Mouse (Mus musculus): Measurements from ENCODE around the gene Atp6v1a.

Gene Atp6v1a

GRCm38 (mm10) chr16:44139536-44140185 is at the start of gene Atp6v1a, which contains the start of gene Naa50:
Gene Atp6v1a (minus strand): TSS chr16:44139705.
Gene Naa50 (plus strand): TSS chr16:44139830.
- DNase-seq (ENCODE audit: low spot score in 2 of 2), result peak; percentile 88 to 95

DNA sequence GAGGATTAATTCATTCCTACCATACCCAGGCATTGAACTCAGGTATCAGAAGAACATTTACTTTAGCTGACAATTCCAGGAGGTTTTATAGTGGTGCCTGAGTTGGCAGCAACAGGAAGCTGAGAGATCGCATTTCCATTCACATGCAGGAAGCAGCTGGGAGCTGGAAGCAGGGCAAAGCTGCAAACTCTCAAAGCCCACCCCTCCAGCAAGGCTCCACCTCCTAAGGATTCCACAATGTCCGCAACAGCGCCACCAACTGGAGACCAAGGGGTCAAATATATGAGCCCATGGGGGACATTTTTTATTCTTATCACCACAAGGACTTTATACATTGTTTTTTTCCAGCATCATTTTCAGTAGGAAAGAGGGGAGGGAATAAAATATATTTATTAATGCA is 49.3 kb upstream of the Atp6v1a start:
- no peak for DNase-seq (ENCODE audit: low spot score in 2 of 2)

DNA sequence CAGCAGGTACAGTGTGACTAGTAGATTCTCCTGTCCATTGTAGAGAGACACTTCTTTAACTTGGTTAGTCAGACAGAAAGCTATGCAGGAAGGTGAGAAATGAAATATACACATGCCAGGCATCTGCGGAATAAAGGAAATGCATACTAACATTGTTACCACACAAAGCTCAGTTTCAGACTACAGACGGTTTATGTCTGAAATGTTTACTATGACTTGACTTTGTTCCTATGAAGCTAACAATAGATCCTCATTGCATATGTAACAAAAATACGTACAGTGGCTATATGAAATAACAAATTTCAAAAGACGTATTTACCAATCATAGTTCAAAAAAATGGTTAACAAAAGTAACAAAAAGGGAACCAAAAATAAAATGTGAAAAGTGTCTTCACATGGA is 47.7 kb upstream of the Atp6v1a start:
- no peak for DNase-seq (ENCODE audit: low spot score in 2 of 2)

DNA sequence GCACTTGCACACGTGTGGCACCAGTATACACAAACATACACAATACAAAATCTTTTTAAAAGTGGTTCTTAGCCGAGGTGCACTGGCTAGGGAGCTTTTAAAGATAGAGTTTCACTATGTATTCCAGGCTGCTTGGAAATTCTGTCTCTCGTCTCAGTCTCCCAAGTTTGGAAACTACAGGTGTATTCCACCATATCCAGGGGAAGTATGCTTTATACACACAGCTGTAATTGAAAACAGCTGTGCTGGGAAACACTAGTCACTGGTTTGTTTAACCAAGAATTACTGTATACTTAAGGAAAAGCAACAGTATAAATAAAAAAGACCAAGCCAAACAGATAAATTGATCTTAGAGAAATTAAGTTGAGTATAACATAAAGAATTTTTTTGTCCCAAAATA is 45.3 kb upstream of the Atp6v1a start:
- no peak for DNase-seq (ENCODE audit: low spot score in 2 of 2)

- no peak for DNase-seq (ENCODE audit: low spot score in 2 of 2)
Measured at GRCm38 (mm10) chr16:44182597-44182996, 43.1 kb upstream of the Atp6v1a start.

DNA sequence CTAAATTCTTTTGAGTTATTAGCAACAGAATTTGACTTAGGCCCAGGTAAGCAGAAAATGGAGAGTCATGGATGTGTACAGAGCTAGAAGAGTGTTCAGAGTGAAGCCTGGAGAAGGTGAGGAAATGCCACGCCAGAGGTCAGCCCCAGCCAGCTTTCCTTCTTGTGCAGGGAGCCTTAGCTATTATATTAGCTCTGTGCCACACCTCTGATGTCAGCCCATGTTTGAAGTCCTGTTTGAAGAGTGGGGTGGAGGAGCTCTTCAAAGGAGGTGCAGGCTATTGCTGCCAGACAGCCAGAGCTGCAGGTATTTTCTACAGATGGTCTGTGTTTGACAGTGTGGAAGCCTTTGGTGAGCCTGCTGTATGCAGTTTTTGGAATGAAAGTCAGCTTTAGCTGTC is 39.0 kb upstream of the Atp6v1a start:
- DNase-seq (ENCODE audit: low spot score in 2 of 2), result no peak

DNA sequence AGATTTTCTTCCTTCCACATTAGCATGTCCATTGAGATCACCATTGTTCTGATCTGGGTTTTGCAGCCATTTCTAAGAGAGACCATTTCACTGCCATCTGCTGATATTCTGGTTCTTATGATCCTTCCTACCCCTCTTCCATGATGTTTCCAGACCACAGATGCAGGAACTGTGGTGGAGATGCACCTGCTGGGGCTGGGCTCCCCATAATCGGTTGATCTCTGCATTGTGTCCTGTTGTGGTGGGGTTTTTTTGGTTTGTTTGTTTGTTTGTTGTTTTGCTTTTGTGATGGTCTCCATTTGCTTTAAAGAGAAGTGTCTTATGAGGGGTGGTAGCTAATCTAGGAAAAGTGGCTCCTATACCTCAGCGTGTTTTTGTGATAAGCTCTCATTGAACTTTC is 37.0 kb upstream of the Atp6v1a start:
- no peak for DNase-seq (ENCODE audit: low spot score in 2 of 2)

DNA sequence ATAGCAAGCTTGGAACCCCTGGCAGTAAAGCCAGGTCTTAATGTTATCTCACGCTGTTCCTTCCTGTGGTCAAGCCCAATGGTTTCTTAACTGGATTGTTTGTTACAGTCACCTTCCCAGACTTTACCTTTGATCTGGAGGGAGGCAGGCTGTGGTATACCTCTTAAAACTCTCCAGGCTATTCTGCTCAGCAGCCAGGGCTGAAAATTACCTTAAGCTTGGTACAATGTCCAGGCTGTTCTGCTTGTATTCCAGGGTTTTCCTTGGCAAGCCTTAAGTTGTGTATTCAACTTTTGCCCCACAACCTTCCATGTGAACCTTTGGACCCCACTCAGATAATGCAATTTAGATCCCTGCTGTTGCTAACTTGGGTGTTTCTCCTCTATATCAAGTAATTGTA is 35.5 kb upstream of the Atp6v1a start:
- no peak for DNase-seq (ENCODE audit: low spot score in 2 of 2)

DNA sequence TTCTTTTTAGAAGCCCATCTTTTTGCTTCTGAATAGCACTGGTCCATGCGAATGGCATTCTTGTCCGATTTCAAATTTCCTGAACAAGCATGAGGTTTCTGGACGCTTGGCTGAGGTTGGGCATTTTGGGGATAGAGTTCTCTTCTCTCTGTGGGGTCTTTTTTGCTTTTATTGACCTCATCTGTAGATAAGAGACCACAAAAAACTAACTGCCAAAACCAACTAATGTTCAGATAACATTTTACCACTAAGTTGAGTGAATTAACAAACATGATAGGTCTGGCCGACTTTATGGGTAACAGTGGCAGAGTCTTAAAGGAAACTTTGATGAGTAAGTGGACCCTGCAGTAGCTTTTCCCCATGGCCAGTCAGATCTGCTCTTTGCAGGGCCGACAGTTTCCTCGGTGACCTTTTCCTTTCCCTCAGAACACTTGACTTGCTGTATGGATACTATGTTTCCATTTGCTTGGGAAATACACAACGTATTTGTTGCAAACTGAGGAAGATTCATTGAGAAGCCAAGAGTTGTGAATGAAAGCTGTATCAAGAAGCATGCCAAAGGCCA is 34.5 kb upstream of the Atp6v1a start:
- no peak for DNase-seq (ENCODE audit: low spot score in 2 of 2)

DNA sequence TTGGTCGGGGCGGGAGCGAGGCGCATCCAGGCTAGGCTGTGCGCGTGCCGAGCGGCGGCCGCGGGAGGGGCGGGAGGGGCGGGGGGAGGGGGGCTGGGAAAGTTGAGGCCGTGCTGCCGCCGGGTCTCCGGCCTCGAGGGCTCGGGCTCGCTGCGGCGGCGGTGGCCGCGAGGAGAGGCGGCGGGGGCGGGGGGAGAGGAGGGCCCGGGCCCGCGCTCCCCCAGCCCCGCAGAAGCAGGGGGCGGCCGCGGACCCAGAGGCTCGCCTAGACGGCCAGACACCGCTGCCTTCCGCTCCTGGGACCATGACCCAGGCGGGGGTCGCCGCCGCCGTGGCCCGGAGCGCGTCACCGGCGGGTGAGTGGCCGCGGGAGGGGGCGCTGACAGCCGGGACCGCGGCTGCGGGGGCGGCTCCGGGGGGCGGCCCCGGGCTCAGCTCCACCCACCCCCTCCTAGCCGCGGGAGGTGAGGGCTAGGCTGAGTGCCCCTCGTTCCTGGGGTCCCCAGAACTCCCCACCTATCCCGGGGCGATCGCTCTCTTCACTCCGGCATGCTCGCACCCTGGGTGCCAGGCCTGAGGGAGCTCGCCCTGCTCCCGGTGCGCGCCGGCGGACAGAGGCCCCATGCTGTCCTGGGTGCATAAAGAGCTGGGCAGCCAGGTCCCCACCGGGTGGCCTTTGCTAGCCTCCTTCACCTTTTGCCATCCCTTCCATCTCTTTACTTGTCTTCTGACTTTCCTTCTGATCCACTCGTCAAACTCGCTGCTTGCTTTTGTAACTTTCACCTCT is 33.8 kb upstream of the Atp6v1a start, which contains the start of gene Usf3:
Gene Usf3 (plus strand): TSS at position 92 of the 787 bp plus-strand sequence.
- DNase-seq (ENCODE audit: low spot score in 2 of 2), result peak; percentile 68 to 71

- peak; percentile 90 to 97 for DNase-seq (ENCODE audit: low spot score in 2 of 2)
Measured at GRCm38 (mm10) chr16:44172297-44173154, 33.0 kb upstream of the Atp6v1a start.

DNA sequence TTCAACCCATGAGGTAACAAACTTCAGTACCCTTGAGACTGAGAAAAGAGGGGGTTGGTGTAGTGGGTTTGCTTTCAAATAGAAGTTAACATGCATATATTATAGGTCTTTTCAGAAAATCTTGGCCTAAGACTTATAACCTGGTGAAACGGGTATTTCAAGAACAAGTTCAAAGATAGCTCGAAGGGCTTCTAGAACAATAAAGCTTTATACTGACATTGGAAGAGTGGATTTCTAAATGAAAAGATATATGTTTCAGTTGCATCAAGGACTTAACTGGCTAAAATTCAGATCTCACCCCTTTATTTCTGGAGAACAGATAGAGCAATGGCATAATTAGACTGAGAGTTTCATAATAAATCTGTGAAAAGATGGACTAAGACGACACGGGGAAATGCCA is 29.5 kb upstream of the Atp6v1a start:
- DNase-seq (ENCODE audit: low spot score in 2 of 2), result no peak

DNA sequence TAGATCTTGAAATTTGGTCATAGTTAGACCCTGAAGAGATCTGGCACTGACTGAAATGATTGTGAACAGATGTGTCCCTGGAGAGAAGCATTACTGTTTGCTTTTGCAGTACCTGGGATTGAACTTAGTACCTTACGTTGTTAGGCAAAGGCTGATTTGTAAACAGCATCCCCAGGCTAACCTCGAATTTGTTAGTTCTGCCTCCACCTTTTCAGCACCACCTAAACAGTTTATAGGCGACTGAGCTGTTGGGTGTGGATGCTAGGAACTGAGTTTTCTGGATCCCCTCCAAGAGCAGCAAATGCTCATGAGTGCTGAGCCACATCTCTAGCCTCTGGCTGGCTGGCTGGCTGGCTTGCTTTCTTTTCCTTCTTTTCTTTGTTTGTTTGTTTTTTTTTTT is 25.7 kb upstream of the Atp6v1a start:
- no peak for DNase-seq (ENCODE audit: low spot score in 2 of 2)

- DNase-seq (ENCODE audit: low spot score in 2 of 2), result no peak
Measured at GRCm38 (mm10) chr16:44163831-44164230, 24.3 kb upstream of the Atp6v1a start.

- no peak for DNase-seq (ENCODE audit: low spot score in 2 of 2)
Measured at GRCm38 (mm10) chr16:44159325-44159724, 19.8 kb upstream of the Atp6v1a start.

DNA sequence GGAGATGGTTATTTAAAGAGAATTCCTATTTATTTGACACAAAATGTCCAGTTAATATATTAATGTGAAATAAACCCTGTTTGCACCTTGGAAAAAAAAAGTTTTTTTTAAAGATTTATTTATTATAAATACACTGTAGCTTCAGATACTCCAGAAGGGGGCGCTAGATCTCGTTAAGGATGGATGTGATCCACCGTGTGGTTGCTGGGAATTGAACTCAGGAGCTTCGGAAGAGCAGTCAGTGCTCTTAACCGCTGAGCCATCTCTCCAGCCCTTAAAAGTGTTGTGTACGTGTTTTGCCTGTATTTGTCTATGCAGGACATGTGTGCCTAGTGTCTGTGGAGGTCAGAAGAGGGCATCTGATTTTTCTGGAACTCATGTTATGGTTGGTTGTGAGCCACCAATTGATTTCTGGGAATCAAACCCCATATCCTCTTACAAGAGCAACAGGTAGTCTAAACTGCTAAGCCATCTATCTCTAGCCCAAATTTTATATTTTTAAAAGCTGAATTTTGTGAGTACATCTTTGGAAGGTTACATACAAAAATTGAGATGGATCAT is 15.1 kb upstream of the Atp6v1a start:
- no peak for DNase-seq (ENCODE audit: low spot score in 2 of 2)

- DNase-seq (ENCODE audit: low spot score in 2 of 2), result no peak
Measured at GRCm38 (mm10) chr16:44149002-44149767, 9.7 kb upstream of the Atp6v1a start.

GRCm38 (mm10) chr16:44141483-44141882 is 2.0 kb upstream of the Atp6v1a start:
- peak in 1 of 2 experiments; percentile 10 for DNase-seq (ENCODE audit: low spot score in 2 of 2)

- DNase-seq (ENCODE audit: low spot score in 2 of 2), result peak; percentile 71 to 75
Measured at GRCm38 (mm10) chr16:44140186-44140787, 782 bp upstream of the Atp6v1a start.

GRCm38 (mm10) chr16:44138979-44139535 is 448 bp downstream of the Atp6v1a start:
- DNase-seq (ENCODE audit: low spot score in 2 of 2), result peak; percentile 82 to 89
